Mouse (Mus musculus) erythroblast, embryonic 14.5 days (primary cell): Measurements from ENCODE around the gene Ip6k3. TPM values are rescaled to one million over a fixed set of nuclear protein-coding genes. Genes with fewer than 3 reads are reported as not detected.

ENCODE experiments used
- H3K27me3 ChIP-seq: 2 replicates; pipeline ENCODE4 v1.6.1; 2012; ENCODE audit warnings: inconsistent platforms; ENCODE audit not compliant: control insufficient read depth
- H3K36me3 ChIP-seq: 2 replicates; pipeline ENCODE4 v1.6.1; 2012; ENCODE audit warnings: mild to moderate bottlenecking, inconsistent platforms; ENCODE audit not compliant: control insufficient read depth
- H3K4me1 ChIP-seq: 2 replicates; pipeline ENCODE4 v1.6.1; 2012; ENCODE audit warnings: inconsistent platforms; ENCODE audit not compliant: control insufficient read depth
- H3K4me3 ChIP-seq: replicated peaks from 2 replicates; pipeline ENCODE3; 2012; ENCODE audit warnings: moderate library complexity, mild to moderate bottlenecking, inconsistent platforms
- H3K9me3 ChIP-seq: 2 replicates; pipeline ENCODE4 v1.6.1; 2012; ENCODE audit warnings: low read length, inconsistent platforms, mixed read lengths; ENCODE audit not compliant: control insufficient read depth
- GATA1 ChIP-seq: IDR thresholded peaks from 2 replicates; pipeline ENCODE4 v1.6.1; 2012; ENCODE audit warnings: low read length, inconsistent platforms, mixed read lengths
- TAL1 ChIP-seq: IDR thresholded peaks from 3 replicates; pipeline ENCODE4 v1.6.1; 2012; ENCODE audit warnings: low read length, inconsistent platforms, mixed read lengths
- polyA plus RNA-seq: library from polyadenylated mRNA; stranded (reverse); fragments of >175 nt; gene quantifications from 2 replicates; pipeline ENCODE4 v1.2.3, GENCODE M21; 2012

Ip6k3 gene
- polyA plus RNA-seq, 1 experiment, result not detected

DNA sequence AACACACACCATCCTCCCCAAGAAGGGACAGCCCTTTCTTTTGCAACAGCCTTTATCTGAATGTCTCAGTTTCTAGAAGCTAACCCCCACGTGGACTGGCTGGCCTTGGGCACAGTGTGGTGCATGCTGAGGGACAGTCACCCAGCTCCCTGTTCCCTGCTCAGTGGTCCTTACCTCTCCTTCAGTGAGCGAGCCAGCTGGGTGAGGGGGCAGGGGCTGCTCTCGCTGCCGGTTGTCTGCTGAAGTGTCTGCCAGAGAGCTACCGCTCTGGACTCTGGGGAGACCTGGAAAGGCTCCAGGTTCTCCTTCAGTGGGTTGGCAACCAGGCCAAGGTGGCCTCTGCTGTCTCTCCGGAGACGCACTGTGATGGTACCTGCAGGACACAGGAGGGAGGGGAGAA, 16.7 kb downstream of the Ip6k3 start:
- H3K27me3 ChIP-seq, result peaks cover 6% of the 10 kb centered on the region
- no peaks in the 10 kb centered on the region for H3K36me3 ChIP-seq
- no peaks in the 10 kb centered on the region for H3K9me3 ChIP-seq
- no peak overlapping the region for H3K4me3 ChIP-seq
- TF ChIP-seq TAL1 (no peak), GATA1 (no peak)
- peaks cover 64% of the 10 kb centered on the region for H3K4me1 ChIP-seq

DNA sequence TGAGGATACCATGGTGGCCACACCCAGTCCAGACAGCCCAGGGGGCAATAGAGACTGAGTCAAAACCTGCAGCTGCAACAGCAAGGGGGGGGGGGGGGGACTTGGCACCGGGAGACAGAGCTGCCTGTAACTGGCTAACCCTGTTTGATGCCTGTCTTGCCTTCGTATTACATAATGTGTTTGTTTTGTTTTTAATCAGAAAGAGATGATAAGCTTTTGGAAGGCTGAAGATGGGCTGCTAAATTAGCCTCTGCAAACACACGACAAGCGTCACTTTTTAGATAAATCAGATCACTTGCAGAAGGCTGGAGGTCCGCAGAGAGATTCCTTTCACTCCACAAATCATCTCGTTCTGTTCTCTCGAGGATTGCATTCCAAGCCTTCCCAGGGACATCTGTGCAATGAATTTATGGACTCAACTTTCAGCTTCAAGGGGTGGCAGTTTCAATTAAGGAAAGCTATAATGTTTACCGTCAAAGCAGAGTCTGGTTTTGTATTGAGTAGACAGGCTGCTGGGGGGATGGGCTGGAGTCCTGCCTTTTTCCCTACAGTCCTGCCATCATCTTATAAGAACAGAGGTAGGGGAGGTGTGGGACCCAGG, 21.2 kb downstream of the Ip6k3 start:
- TF ChIP-seq TAL1, result no peak
- TF ChIP-seq GATA1, result no peak
- peaks cover 27% of the 10 kb centered on the region for H3K4me1 ChIP-seq
- no peaks in the 10 kb centered on the region for H3K9me3 ChIP-seq
- no peak overlapping the region for H3K4me3 ChIP-seq
- peaks cover 13% of the 10 kb centered on the region for H3K27me3 ChIP-seq
- H3K36me3 ChIP-seq, result no peaks in the 10 kb centered on the region

DNA sequence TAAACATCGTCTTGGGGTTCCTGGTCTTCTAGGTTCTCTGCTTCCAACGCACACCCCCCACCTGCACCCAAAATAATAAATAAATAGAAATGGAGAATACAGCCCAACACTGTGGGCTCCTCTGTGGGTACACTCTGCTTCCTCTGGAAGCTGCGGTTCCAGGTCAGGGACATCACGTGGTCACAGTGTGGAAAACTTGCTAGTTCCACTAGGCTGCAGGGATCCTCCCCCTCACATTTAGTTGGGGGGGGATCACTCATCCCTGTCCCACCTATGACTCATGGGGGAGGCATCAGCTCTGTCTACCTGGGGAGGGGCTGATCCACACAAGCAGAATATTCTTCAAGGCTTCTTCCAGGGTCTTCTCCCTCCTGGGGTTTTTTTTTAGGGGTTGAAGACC, 23.4 kb downstream of the Ip6k3 start:
- no peaks in the 10 kb centered on the region for H3K36me3 ChIP-seq
- no peaks in the 10 kb centered on the region for H3K9me3 ChIP-seq
- peaks cover 13% of the 10 kb centered on the region for H3K27me3 ChIP-seq
- TF ChIP-seq GATA1 (no peak), TAL1 (no peak)
- H3K4me1 ChIP-seq, result peaks cover 13% of the 10 kb centered on the region
- H3K4me3 ChIP-seq, result no peak overlapping the region

DNA sequence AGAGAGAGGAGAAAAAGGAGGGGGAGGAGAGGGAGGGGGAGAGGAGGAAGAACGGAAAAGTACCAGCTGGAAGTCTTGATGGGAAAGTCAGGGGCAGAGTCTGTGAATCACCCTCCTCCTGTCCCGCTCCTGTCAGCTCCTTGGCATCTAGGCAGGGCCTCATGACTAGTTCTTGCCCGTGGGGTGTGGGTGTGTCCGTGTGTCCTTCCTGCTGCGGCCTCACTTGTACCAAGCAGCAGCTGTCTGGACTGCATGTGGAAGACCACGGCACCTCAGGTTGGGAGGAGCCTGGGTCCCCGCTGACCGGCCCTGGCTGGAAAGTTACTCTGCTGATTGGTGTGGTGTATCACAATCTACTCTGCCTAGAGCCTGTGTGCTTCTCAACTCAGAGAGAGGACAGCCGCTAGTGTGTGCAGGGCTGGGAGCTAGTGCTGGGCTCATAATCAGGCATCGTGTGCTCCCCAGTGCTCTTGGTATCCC, 25.6 kb downstream of the Ip6k3 start:
- peaks cover 13% of the 10 kb centered on the region for H3K4me1 ChIP-seq
- TF ChIP-seq TAL1, result no peak
- TF ChIP-seq GATA1, result no peak
- H3K36me3 ChIP-seq, result no peaks in the 10 kb centered on the region
- H3K4me3 ChIP-seq, result no peak overlapping the region
- H3K27me3 ChIP-seq, result peaks cover 13% of the 10 kb centered on the region
- no peaks in the 10 kb centered on the region for H3K9me3 ChIP-seq

DNA sequence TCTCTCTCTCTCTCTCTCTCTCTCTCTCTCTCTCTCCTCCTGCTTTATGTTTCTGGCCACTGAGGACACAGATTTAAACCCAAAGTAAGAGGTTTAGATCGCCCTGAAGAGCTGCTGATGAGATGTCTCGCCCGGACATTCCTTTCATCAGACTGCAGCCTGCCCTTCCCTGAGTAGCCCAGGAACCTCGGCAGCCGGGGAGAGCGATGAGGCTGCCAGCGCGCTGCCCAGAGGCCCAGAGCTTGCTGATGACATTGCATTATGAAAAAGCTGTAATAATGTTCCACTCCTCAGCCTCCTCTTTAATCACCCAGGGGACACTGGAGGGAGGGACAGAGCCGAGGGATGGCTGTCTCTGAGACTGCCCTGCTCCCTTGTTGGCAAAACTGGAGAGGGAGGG, 27.3 kb downstream of the Ip6k3 start:
- peaks cover 12% of the 10 kb centered on the region for H3K4me1 ChIP-seq
- no peaks in the 10 kb centered on the region for H3K36me3 ChIP-seq
- no peak overlapping the region for H3K4me3 ChIP-seq
- H3K27me3 ChIP-seq, result peaks cover 7% of the 10 kb centered on the region
- no peaks in the 10 kb centered on the region for H3K9me3 ChIP-seq
- TF ChIP-seq TAL1 (no peak), GATA1 (no peak)

DNA sequence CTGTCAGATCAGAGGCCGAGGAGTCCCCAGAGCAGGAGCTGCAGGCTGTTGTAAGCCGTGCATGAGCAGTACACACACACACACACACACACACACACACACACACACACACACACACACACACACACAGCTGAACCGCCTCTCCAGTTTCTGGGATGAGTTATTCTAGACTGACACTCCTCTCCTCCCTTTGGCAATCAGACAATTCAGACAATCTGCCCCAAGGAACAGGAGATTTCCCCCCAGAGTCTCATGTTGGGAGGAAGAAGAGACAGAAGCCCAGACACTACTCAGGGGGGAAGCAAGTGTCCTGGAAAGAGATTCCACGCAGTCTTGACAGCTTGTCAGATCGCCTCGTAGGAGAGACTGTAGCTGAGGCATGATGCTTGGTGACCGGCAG, 28.3 kb downstream of the Ip6k3 start:
- Histone ChIP-seq H3K9me3 (no peaks in the 10 kb centered on the region), H3K27me3 (peaks cover 4% of the 10 kb centered on the region; the same call in 1 of the 2 replicates)

GRCm38 (mm10) chr17:27138396-27138795, 29.2 kb downstream of the Ip6k3 start:
- Histone ChIP-seq H3K4me1 (peaks cover 30% of the 10 kb centered on the region), H3K36me3 (no peaks in the 10 kb centered on the region), H3K9me3 (peaks cover under 1% of the 10 kb centered on the region; the same call in 1 of the 2 replicates), H3K4me3 (no peak overlapping the region), H3K27me3 (peaks cover 4% of the 10 kb centered on the region; the same call in 1 of the 2 replicates)
- no peak for TF ChIP-seq TAL1
- no peak for TF ChIP-seq GATA1

More for the DNA sequence above, 28.3 kb downstream of the Ip6k3 start:
- Histone ChIP-seq H3K4me3 (no peak overlapping the region), H3K4me1 (peaks cover 21% of the 10 kb centered on the region), H3K36me3 (no peaks in the 10 kb centered on the region)
- TF ChIP-seq TAL1 (no peak), GATA1 (no peak)

GRCm38 (mm10) chr17:27134715-27135114, 32.9 kb downstream of the Ip6k3 start:
- Histone ChIP-seq H3K36me3 (peaks cover 16% of the 10 kb centered on the region), H3K4me1 (peaks cover 56% of the 10 kb centered on the region), H3K4me3 (no peak overlapping the region)

GRCm38 (mm10) chr17:27134187-27134586, 33.4 kb downstream of the Ip6k3 start:
- no peaks in the 10 kb centered on the region for H3K27me3 ChIP-seq
- peaks cover 2% of the 10 kb centered on the region; the same call in 1 of the 2 replicates for H3K9me3 ChIP-seq
- TF ChIP-seq TAL1 (no peak), GATA1 (no peak)
- peaks cover 20% of the 10 kb centered on the region for H3K36me3 ChIP-seq
- H3K4me3 ChIP-seq, result peak overlapping the region; percentile 81
- H3K4me1 ChIP-seq, result peaks cover 56% of the 10 kb centered on the region

More at GRCm38 (mm10) chr17:27134715-27135114, 32.9 kb downstream of the Ip6k3 start:
- TF ChIP-seq GATA1 (no peak), TAL1 (no peak)
- Histone ChIP-seq H3K9me3 (peaks cover 2% of the 10 kb centered on the region; the same call in 1 of the 2 replicates), H3K27me3 (no peaks in the 10 kb centered on the region)
